Mouse (Mus musculus): ENCODE results near the gene Lrig1. TPM values are rescaled to one million over a fixed set of nuclear protein-coding genes. Genes with fewer than 3 reads are reported as not detected.
A peak's percentile ranks its signal among the peaks of the same experiment; 100 is the strongest.

Gene Lrig1
- total RNA-seq, 2 experiments from 2014 or later, result 32.0 to 32.9 TPM

GRCm38 (mm10) chr6:94598421-94598820 is 101.5 kb downstream of the Lrig1 start:
- intact Hi-C loops (cut with DNase I), result no loop called here
- DNase-seq (ENCODE audit: extremely low spot score in 1 of 2, low spot score in 2 of 2), result no peak

DNA sequence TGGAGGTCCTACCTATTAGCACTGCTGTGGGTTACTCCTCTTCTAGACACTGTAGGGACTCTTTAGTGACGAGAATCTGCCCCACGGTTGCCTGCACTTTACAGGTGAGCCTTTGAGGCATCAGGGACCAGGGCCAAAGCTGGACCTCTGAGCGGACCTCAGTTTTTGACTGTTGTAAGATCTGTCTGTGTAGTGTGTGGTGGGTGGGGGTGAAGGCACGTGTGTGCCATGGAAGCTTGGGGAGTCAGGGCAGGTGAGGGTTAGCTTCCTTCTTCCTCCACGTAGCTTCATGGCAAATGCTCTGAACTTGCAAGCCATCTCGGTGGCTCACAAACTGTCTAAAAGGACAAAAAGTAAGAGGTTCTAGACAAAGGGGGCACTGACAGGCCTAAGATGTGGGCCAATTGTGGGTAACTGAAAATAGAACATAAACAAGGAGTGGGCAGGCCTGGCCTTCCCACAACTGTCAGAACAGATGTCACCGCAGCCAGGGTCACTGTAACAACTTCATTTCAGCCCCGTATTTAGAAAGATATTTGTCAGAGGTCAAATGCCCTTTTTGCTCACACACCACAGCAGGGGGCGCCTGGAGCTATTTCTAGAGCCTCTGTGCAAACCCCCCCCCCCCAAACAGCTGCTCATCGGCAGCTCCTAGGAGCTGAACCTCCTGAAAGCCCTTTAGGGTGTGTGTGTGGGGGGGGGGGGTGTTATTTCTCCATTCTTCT is 103.0 kb downstream of the Lrig1 start:
- peak in 1 of 2 experiments; percentile 63 for DNase-seq (ENCODE audit: extremely low spot score in 1 of 2, low spot score in 2 of 2)
- intact Hi-C loops (cut with DNase I), result no loop called here

DNA sequence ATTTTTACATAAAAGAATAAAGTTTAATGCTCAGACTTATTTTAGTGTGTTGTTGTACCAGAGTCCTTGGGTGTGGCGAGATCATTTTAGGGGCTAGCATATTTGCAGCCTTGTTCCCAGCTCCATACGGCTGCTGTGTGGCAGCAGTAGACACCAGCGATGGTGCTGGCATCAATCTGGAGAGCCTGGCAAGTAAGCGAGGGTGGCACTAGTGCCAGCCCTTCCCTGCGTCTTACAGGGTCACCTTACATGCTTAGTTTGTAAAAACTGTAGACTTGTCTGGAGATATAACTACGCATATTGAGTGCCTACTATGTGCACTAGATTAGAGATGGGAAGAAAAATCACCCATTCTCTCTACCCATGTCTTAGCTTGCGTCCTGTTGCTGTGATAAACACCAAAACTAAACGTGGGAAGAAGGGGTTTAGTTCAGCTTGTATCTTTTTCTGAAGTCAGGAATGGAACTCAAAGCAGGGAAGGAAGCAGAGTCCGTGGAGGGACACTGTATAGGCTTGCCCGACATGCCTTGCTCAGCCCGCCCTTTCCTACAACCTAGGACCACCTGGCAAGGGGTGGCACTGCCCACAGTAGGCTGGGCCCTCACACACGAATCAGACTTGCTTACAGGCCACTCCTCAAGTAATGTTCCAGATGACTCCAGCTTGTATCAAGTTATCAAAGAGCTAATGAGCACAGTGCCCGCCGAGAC is 103.8 kb downstream of the Lrig1 start:
- intact Hi-C loops (cut with DNase I), result no loop called here
- no peak for DNase-seq (ENCODE audit: extremely low spot score in 1 of 2, low spot score in 2 of 2)

DNA sequence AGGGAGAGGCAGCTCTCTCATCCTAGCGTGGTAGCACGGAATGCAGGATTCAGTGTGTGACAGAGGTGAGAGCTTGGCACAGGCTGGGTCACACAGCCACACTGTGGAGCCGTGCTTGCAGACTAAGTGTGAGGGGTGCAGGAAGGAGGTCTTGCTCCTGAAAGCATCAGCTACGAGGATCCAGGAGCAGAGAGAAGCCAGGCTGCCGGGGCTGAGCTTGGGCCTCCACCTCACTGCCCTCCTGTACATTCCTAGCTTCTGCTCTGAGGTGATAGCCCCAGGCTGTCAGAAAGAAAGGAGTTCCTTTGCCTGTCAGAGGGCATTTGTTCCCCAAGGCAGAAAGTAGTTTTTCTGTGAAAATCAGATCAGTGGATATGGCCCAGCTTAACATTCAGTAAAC is 104.8 kb downstream of the Lrig1 start:
- DNase-seq (ENCODE audit: extremely low spot score in 1 of 2, low spot score in 2 of 2), result no peak
- intact Hi-C loops (cut with DNase I), result no loop called here

DNA sequence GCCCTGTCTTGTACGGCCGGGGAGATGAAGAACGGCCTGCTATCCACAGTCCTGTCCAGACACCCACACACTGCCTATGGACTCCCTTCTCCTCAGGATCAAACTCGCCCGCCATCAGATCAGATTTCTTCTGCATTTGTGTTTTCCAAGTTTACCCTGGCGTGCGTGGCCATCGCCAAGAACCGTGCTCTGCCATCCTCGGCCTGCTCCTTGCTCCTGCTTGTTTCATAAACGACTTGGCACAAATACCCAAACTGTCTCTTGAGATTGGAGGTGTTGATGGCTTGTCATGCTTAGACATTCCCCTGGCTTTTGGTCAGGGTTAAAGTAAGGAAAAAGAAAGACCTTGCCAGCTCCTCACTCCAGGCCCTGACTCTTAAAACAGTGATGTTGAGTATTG is 105.2 kb downstream of the Lrig1 start:
- no peak for DNase-seq (ENCODE audit: extremely low spot score in 1 of 2, low spot score in 2 of 2)
- intact Hi-C loops (cut with DNase I), result no loop called here

GRCm38 (mm10) chr6:94594096-94594665 is 105.8 kb downstream of the Lrig1 start:
- no peak for DNase-seq (ENCODE audit: extremely low spot score in 1 of 2, low spot score in 2 of 2)
- intact Hi-C loops (cut with DNase I), result no loop called here

- no peak for DNase-seq (ENCODE audit: extremely low spot score in 1 of 2, low spot score in 2 of 2)
- intact Hi-C loops (cut with DNase I), result no loop called here
Observed at GRCm38 (mm10) chr6:94592710-94593109, 107.2 kb downstream of the Lrig1 start.

- intact Hi-C loops (cut with DNase I), result no loop called here
- DNase-seq (ENCODE audit: extremely low spot score in 1 of 2, low spot score in 2 of 2), result peak in 1 of 2 experiments; percentile 69
Observed at GRCm38 (mm10) chr6:94592243-94592642, 107.7 kb downstream of the Lrig1 start.

DNA sequence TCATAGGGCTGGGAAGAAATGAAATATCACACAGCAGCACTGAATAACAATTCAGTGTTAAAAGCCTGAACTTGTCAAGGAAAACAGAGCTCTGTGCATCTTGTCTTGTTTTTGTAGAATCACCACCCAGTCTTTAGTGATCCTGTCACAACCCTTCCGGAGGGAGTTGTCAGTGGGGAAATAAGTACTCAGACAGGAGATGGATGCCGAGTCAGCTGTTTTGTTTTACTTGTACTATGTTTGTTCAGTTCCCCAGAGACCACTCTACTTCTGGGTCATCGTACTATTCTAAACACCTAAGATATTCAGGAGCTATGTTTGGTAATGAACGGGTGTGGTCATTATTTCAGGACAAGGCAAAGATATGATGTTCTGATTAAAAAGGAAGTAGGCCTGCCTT is 111.6 kb downstream of the Lrig1 start:
- intact Hi-C loops (cut with DNase I), result no loop called here
- DNase-seq (ENCODE audit: extremely low spot score in 1 of 2, low spot score in 2 of 2), result no peak

GRCm38 (mm10) chr6:94584976-94585375 is 115.0 kb downstream of the Lrig1 start:
- no peak for DNase-seq (ENCODE audit: extremely low spot score in 1 of 2, low spot score in 2 of 2)

GRCm38 (mm10) chr6:94584147-94584695 is 115.7 kb downstream of the Lrig1 start:
- intact Hi-C loops (cut with DNase I), result no loop called here
- no peak for DNase-seq (ENCODE audit: extremely low spot score in 1 of 2, low spot score in 2 of 2)

More at GRCm38 (mm10) chr6:94584976-94585375, 115.0 kb downstream of the Lrig1 start:
- intact Hi-C loops (cut with DNase I), result no loop called here

DNA sequence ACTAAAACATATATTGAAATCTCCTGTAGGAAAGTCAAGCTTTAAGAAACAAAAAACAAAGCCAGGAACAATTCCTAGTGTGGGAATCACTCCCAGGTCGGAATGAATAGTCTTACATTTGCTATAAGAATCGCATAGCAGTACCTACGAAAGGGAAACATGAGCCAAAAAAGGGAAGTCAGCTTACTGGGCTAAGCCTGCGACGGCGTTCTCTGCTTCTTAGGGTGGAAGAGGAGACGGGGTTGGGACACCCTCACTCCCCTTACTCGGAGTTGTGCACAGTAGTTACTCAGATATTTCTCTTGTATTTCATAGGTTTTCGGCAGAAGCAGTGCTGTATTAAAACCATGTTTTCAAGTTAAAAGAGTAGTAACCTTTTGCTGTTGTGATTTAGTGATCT is 117.9 kb downstream of the Lrig1 start:
- no peak for DNase-seq (ENCODE audit: extremely low spot score in 1 of 2, low spot score in 2 of 2)
- intact Hi-C loops (cut with DNase I), result no loop called here

- no peak for DNase-seq (ENCODE audit: extremely low spot score in 1 of 2, low spot score in 2 of 2)
- intact Hi-C loops (cut with DNase I), result no loop called here
Observed at GRCm38 (mm10) chr6:94577991-94578390, 122.0 kb downstream of the Lrig1 start.

- intact Hi-C loops (cut with DNase I), result no loop called here
- DNase-seq (ENCODE audit: extremely low spot score in 1 of 2, low spot score in 2 of 2), result no peak
Observed at GRCm38 (mm10) chr6:94575526-94576166, 124.3 kb downstream of the Lrig1 start.

DNA sequence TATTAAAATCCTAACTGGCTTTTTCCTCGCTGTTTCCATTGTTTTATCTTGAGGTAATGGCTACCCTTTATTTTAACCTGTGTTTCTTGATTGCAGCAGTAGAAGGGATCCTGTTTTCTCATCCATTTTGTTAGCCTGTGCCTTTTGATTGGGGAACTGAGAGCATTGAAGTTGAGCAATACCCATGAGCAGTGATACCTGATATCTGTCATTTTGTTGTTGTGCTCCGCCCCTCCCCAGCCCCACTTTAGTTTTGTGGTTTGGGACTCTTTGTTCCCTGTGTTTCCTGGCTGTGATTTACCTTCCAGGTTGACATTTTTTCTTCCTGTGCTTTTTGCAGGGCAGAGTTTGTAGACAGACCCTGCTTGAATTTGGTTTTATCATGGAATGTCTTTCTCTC is 131.9 kb downstream of the Lrig1 start:
- no peak for DNase-seq (ENCODE audit: extremely low spot score in 1 of 2, low spot score in 2 of 2)
- intact Hi-C loops (cut with DNase I), result no loop called here

GRCm38 (mm10) chr6:94565766-94566165 is 134.2 kb downstream of the Lrig1 start:
- intact Hi-C loops (cut with DNase I), result no loop called here
- no peak for DNase-seq (ENCODE audit: extremely low spot score in 1 of 2, low spot score in 2 of 2)

- intact Hi-C loops (cut with DNase I), result no loop called here
- no peak for DNase-seq (ENCODE audit: extremely low spot score in 1 of 2, low spot score in 2 of 2)
Observed at GRCm38 (mm10) chr6:94563203-94563940, 136.6 kb downstream of the Lrig1 start.

DNA sequence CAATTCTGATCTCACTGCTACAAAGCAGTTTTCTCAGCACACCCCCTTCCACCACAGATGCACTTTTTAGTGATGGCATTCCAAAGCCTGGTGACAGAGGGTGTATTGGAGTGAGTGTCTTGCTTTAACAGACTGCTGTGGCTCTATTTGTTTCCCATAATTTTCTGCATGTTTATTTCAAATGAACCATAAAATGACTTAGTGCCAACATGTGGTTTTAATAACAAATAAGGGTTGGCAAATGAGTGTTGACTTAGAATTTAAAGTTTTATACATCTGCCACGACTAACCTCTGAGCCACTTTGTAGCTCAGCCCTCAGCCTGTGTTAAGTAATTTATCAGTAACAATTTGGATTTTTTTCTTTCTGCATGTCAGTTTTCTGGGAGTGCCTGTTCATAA is 138.6 kb downstream of the Lrig1 start:
- no peak for DNase-seq (ENCODE audit: extremely low spot score in 1 of 2, low spot score in 2 of 2)
- intact Hi-C loops (cut with DNase I), result no loop called here

DNA sequence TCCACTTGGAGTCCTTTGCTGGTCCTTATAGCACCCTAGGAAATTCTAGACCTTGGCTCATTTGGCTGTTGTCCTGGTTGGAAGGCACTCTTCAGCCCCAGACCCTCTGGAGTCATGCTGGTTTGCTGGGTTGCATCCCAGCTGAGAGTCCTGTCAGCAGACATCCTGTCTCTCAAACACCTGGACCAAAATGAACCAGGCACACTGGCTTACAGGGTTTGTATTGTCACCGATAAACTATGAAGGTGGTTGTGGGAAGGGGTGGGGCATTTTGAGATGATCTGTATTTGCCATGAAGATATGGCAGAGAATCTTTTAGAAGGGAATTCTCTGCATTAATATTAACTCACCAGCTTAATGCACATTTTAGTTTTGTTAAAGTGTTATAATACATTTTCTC is 139.1 kb downstream of the Lrig1 start:
- intact Hi-C loops (cut with DNase I), result no loop called here
- DNase-seq (ENCODE audit: extremely low spot score in 1 of 2, low spot score in 2 of 2), result no peak

Measured in left cerebral cortex, postnatal 10 days (tissue).